Mouse (Mus musculus) thymus, postnatal 0 days (tissue): Measurements from ENCODE around the gene Gm21312. TPM values are rescaled to one million over a fixed set of nuclear protein-coding genes. Genes with fewer than 3 reads are reported as not detected.
"Not testable (repeated sequence)": the region's sequence is repeated elsewhere in the genome, so short reads cannot be mapped to it uniquely, and the experiment has no call there.

ENCODE experiments used
- DNase-seq: peaks from one replicate; pipeline ENCODE4 v3.0.0-alpha.2; 2015; ENCODE audit warnings: low spot score
- polyA plus RNA-seq: library from polyadenylated mRNA; unstranded; fragments of >200 nt; fragmentation: Nextera tagmentation; extraction: Ambion mirVana; gene quantifications from 2 replicates; pipeline ENCODE4 v1.2.1, GENCODE M21; 2015

Gene Gm21312
- polyA plus RNA-seq: not detected in 2 replicates

DNA sequence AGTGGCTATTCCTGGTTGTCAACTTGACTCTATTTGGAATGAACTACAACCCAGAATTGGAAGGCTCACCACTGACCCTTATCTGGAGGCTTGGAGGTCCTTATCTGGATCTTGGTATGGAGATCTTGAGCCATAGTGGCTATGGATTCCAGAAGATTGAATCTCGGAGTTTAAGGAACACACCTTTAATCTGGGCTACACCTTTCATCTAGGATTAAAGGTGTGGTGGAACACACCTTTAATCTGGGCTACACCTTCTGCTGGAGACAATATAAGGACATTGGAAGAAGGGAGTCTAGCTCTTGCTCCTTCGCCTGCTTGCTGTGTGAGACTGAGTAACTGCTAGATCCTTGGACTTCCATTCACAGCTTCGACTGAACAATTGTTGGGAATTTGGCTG is at the start of gene Gm21312:
TSS of gene Gm21312 (plus strand) at position 301 of the 400 bp plus-strand sequence.
- not testable (repeated sequence) for DNase-seq

DNA sequence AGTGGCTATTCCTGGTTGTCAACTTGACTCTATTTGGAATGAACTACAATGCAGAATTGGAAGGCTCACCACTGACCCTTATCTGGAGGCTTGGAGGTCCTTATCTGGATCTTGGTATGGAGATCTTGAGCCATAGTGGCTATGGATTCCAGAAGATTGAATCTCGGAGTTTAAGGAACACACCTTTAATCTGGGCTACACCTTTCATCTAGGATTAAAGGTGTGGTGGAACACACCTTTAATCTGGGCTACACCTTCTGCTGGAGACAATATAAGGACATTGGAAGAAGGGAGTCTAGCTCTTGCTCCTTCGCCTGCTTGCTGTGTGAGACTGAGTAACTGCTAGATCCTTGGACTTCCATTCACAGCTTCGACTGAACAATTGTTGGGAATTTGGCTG is 34.1 kb upstream of the Gm21312 start, which contains the start of gene Gm21293:
TSS of gene Gm21293 (plus strand) at position 301 of the 400 bp plus-strand sequence.
- DNase-seq: not testable (repeated sequence)

- DNase-seq: not testable (repeated sequence)
Measured at GRCm38 (mm10) chr10:104151197-104151596, 25.6 kb upstream of the Gm21312 start, which contains the start of gene Gm6763. Gene Gm6763, plus strand, starts transcription at chr10:104151497.

DNA sequence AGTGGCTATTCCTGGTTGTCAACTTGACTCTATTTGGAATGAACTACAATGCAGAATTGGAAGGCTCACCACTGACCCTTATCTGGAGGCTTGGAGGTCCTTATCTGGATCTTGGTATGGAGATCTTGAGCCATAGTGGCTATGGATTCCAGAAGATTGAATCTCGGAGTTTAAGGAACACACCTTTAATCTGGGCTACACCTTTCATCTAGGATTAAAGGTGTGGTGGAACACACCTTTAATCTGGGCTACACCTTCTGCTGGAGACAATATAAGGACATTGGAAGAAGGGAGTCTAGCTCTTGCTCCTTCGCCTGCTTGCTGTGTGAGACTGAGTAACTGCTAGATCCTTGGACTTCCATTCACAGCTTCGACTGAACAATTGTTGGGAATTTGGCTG is 17.1 kb upstream of the Gm21312 start, which contains the start of gene Gm8764:
TSS of gene Gm8764 (plus strand) at position 301 of the 400 bp plus-strand sequence.
- not testable (repeated sequence) for DNase-seq

DNA sequence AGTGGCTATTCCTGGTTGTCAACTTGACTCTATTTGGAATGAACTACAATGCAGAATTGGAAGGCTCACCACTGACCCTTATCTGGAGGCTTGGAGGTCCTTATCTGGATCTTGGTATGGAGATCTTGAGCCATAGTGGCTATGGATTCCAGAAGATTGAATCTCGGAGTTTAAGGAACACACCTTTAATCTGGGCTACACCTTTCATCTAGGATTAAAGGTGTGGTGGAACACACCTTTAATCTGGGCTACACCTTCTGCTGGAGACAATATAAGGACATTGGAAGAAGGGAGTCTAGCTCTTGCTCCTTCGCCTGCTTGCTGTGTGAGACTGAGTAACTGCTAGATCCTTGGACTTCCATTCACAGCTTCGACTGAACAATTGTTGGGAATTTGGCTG is 8.6 kb upstream of the Gm21312 start, which contains the start of gene Gm21304:
TSS of gene Gm21304 (plus strand) at position 301 of the 400 bp plus-strand sequence.
- DNase-seq: not testable (repeated sequence)

GRCm38 (mm10) chr10:104185233-104185632 is 8.4 kb downstream of the Gm21312 start, which contains the start of gene Gm20765:
Gene Gm20765, plus strand, starts transcription at chr10:104185533.
- not testable (repeated sequence) for DNase-seq

- not testable (repeated sequence) for DNase-seq
Measured at GRCm38 (mm10) chr10:104193742-104194141, 16.9 kb downstream of the Gm21312 start, which contains the start of gene Gm4340. Gene Gm4340, plus strand, starts transcription at chr10:104194042.

GRCm38 (mm10) chr10:104209655-104210054 is 32.8 kb downstream of the Gm21312 start:
- DNase-seq: no peak

DNA sequence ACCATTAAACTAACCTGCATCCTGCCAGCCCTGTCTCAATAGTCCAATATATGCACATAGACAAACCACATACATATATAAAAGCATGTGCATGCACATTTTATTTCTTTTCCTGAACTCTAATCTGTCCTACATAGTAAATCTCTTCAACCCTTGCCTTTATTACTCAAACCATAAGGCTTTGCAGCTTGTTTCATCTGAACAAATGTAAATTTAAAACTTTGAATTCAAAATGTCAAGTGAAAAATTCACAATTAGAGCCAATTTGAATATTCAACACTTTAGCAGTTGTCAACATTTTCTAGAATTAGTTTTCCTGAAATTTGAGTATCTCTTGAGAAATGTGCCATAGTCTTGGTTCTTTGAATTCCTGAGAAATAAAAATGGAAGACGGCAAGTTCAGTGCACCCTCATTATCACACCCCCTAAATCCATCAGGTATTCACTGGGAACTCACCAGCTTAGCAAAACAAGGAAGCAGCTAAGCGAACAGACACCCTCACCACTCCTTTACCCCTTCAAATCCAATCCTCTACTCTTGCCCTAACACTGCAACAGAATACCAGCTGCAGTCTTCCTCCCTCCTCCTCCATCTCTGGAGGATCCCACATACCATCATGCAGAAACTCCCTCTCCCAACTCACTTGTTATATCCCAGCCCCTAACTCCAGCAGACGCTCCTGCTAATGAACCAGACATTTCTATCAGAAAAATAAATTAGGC is 33.6 kb downstream of the Gm21312 start:
- DNase-seq: no peak

DNA sequence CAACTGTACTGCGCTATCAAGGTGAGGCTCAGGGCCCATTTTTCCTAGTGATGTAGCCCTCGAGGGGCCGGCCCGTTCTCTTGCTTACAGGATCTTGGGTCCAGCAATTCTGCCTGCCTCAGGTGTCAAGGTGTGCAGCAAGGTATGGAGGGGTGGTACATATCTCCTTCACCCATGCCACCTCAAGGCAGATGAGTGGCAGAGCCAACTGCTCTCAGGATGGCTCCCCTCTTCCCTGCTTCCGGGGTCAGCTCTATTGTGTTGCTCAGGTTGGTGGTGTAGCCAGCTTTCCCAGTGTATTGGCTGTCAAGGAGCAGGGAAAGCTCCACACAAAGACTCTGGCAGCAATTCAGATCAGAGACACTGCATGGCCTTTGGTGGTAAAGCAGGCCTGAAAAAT is 37.7 kb downstream of the Gm21312 start:
- DNase-seq: no peak

DNA sequence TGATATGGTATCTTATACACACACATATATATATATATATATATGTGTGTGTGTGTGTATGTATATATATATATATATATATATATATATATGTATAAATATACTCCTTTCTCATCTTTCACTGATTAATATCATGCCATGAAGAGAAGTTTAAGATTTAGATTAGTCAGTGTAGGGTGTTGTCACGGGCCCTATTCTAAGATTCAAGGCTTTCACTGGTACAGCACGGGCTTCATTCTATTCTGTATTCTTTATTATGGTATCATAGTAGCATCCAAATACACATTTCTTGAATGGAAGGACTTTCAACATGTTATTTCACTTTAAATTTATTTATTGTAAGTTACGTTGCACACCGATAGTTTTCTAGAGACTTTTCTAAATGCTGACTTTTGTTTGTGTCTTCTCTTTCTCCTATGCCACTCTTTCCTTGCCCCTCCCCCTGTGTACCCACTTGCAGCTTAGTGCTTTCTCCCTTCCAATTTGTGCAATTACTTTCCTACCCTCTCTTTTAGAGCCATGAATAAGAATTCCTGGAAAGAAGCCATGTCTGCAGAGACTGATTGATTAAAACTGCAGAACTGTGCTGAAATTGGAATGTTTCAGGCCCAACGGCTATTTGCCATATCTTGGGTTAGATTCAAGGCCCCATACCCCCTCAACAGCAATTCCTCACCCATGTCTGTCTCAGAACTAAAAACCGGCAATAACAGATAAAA is 43.6 kb downstream of the Gm21312 start:
- DNase-seq: no peak

Other genes with a start within 250 kb of the Gm21312 start
- gene Gm21293, start 34.0 kb upstream of the Gm21312 start, polyA plus RNA-seq: not detected in 2 replicates
- gene Gm6763, start 25.5 kb upstream of the Gm21312 start, polyA plus RNA-seq: not detected in 2 replicates
- not detected in 2 replicates for gene Gm8764, start 17.0 kb upstream of the Gm21312 start, polyA plus RNA-seq
- gene Gm21304, start 8.5 kb upstream of the Gm21312 start, polyA plus RNA-seq: not detected in 2 replicates
- not detected in 2 replicates for gene Gm20765, start 8.5 kb downstream of the Gm21312 start, polyA plus RNA-seq
- gene Gm4340, start 17.0 kb downstream of the Gm21312 start, polyA plus RNA-seq: not detected in 2 replicates